In the genomic region with DNA sequence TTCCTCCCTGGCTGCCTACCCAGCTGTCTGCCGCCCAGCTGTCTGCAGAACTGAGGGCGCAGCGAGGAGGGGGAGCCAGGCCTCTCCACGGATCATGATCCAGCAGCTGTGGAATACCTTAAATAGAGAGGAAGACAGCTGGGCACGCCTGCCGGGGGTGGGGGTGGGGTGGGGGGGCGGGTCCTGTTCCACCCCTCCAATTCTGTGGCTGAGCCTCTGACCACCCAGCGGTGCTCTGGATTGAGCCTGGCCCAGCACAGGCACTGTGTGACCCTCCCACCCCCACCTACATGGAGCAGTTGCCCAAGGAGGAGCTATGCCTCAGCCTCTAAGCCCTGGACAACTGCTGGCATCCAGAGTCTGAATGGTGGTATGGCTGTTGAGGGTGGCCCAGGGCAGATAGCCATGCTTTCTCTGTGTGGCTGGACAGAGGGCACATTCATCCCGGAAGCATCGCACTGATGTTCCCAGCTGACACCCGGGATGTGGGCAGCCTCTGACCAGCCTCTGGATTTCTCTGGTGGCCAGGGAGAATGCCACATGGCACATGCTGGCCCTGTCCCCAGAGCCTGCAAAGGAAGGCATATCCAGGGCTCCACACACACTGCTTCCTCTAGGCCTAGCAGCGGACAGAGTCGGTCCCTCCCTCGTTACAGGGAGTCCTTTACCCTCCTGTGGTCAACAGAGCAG, we compare ENCODE assay signal across 9 mouse cellular contexts.
DNase-seq lines count a peak whose midpoint lies in the region; ATAC-seq lines count a peak whose summit lies in the region.
"Had no signal": no experiment of that assay in that cellular context is flagged by ENCODE, and none has a peak within 500 bp of the region (broad histone marks: within the 10 kb centered on the region; RNA-seq: fewer than 3 reads in every experiment).

No protein-coding gene starts in this region.

- peaks cover 19% of the 10 kb centered on the region for H3K36me3 ChIP-seq in heart, embryonic 12.5 days
- no peaks in the 10 kb centered on the region; the same call in 1 of the 2 replicates for H3K36me3 ChIP-seq in intestine, embryonic 16.5 days (ENCODE audit: control insufficient read depth, insufficient read depth, low read length)
- H3K36me3 ChIP-seq in stomach, embryonic 14.5 days (ENCODE audit: control insufficient read depth, insufficient read depth, low read length) = peaks cover 4% of the 10 kb centered on the region

- WGBS in heart, embryonic 12.5 days = 75% methylated on average over 13 of the region's 14 CpGs
- WGBS in intestine, embryonic 16.5 days = 62% methylated on average over 14 of the region's 14 CpGs
- 59% methylated on average over 14 of the region's 14 CpGs for WGBS in stomach, embryonic 14.5 days

- H3K9ac ChIP-seq in heart, embryonic 12.5 days = no peak overlapping the region
- peak overlapping the region; percentile 37; the same call in 1 of the 2 replicates for H3K9ac ChIP-seq in intestine, embryonic 16.5 days (ENCODE audit: low read depth, low read length)
- H3K9ac ChIP-seq in stomach, embryonic 14.5 days (replicated peaks; ENCODE audit: low read depth, low read length) = no peak overlapping the region
- H3K9ac ChIP-seq: heart, embryonic 13.5 days had no signal

- H3K4me1 ChIP-seq in heart, embryonic 12.5 days (replicated peaks) = peaks cover 21% of the 10 kb centered on the region
- peaks cover 35% of the 10 kb centered on the region for H3K4me1 ChIP-seq in intestine, embryonic 16.5 days (ENCODE audit: control insufficient read depth, insufficient read depth, low read length)
- peaks cover 22% of the 10 kb centered on the region for H3K4me1 ChIP-seq in stomach, embryonic 14.5 days (ENCODE audit: control insufficient read depth, insufficient read depth, low read length)

- H3K4me2 ChIP-seq in heart, embryonic 12.5 days = no peak overlapping the region
- no peak overlapping the region for H3K4me2 ChIP-seq in intestine, embryonic 16.5 days (ENCODE audit: low read depth, low read length)
- no peak overlapping the region for H3K4me2 ChIP-seq in stomach, embryonic 14.5 days (replicated peaks; ENCODE audit: low read depth, low read length)
- H3K4me2 ChIP-seq: heart, embryonic 13.5 days had no signal

- ATAC-seq in heart, embryonic 12.5 days (ENCODE audit: insufficient number of reproducible peaks, low FRiP score) = 0 out of 2 replicates have a peak, but pooled peaks have one; percentile 20
- peak; percentile 45 for ATAC-seq in intestine, embryonic 16.5 days
- ATAC-seq in stomach, embryonic 14.5 days (ENCODE audit: insufficient number of reproducible peaks, insufficient read depth, low FRiP score, low read depth) = peak; percentile 60; the same call in 1 of the 2 replicates

- H3K9me3 ChIP-seq in heart, embryonic 12.5 days (replicated peaks) = no peaks in the 10 kb centered on the region
- H3K9me3 ChIP-seq in intestine, embryonic 16.5 days (ENCODE audit: control insufficient read depth, low read length) = no peaks in the 10 kb centered on the region
- H3K9me3 ChIP-seq in stomach, embryonic 14.5 days (ENCODE audit: control insufficient read depth, low read depth, low read length) = no peaks in the 10 kb centered on the region
- H3K9me3 ChIP-seq: heart, embryonic 13.5 days had no signal

- H3K27me3 ChIP-seq in heart, embryonic 12.5 days (replicated peaks) = no peaks in the 10 kb centered on the region
- H3K27me3 ChIP-seq in intestine, embryonic 16.5 days (replicated peaks; ENCODE audit: control insufficient read depth, insufficient read depth, low read length) = no peaks in the 10 kb centered on the region
- H3K27me3 ChIP-seq in stomach, embryonic 14.5 days (ENCODE audit: control insufficient read depth, insufficient read depth, low read length) = no peaks in the 10 kb centered on the region
- H3K27me3 ChIP-seq: heart, embryonic 13.5 days had no signal

- no peak for DNase-seq in heart, adult 8-10 months (ENCODE audit: low spot score)
- DNase-seq in right cerebral cortex, postnatal 10 days (ENCODE audit: low spot score in 2 of 2) = peak; percentile 46 to 64
- no peak for DNase-seq in right cerebral cortex, postnatal 36 days (ENCODE audit: low spot score in 2 of 2)
- no peak for DNase-seq in spleen, postnatal 14 days (ENCODE audit: low spot score in 2 of 2)
- DNase-seq in ovary, postnatal 36 days (ENCODE audit: low spot score) = no peak

- no peak overlapping the region for H3K4me3 ChIP-seq in heart, embryonic 12.5 days
- H3K4me3 ChIP-seq in intestine, embryonic 16.5 days (ENCODE audit: low read length) = no peak overlapping the region
- no peak overlapping the region for H3K4me3 ChIP-seq in stomach, embryonic 14.5 days (ENCODE audit: low read depth, low read length)
- H3K4me3 ChIP-seq: heart, embryonic 13.5 days had no signal

- H3K27ac ChIP-seq in heart, embryonic 12.5 days (ENCODE audit: poor library complexity, severe bottlenecking) = no peak overlapping the region
- peak overlapping the region; percentile 82 for H3K27ac ChIP-seq in intestine, embryonic 16.5 days (ENCODE audit: low read length)
- H3K27ac ChIP-seq in stomach, embryonic 14.5 days (ENCODE audit: low read length) = peak overlapping the region; percentile 85
- H3K27ac ChIP-seq: heart, embryonic 13.5 days had no signal

Comparison
In these comparisons a context has a peak if more than half of its experiments do, and no peak if none do; other contexts are left out.
1. DNase-seq: peak in right cerebral cortex, postnatal 10 days (2 of 2); none in heart, adult 8-10 months (single experiment), right cerebral cortex, postnatal 36 days (0 of 2), spleen, postnatal 14 days (0 of 2) and ovary, postnatal 36 days (single experiment).
2. Peak in every context shown above with its lines, with median percentiles within 50 percentile points of each other: ATAC-seq.